Mouse (Mus musculus) neutrophil, adult 5-6 weeks (primary cell): ENCODE data around the gene Mpc1. TPM values are rescaled to one million over a fixed set of nuclear protein-coding genes. Genes with fewer than 3 reads are reported as not detected.
A peak's percentile ranks its signal among the peaks of the same experiment; 100 is the strongest.
"Not testable (repeated sequence)": the region's sequence is repeated elsewhere in the genome, so short reads cannot be mapped to it uniquely, and the experiment has no call there.

ENCODE experiments used
- ATAC-seq: fragments of 151-379, 151-347 bp; 2 replicates; pipeline ENCODE4 v1.8.0; 2017; ENCODE audit warnings: mild to moderate bottlenecking, moderate TSS enrichment; ENCODE audit not compliant: insufficient number of reproducible peaks, poor library complexity, low FRiP score, severe bottlenecking; ENCODE audit errors: extremely low read depth
- total RNA-seq: library from RNA; stranded (forward); fragments of 200-1000 nt; gene quantifications from 2 replicates; pipeline ENCODE4 v1.2.3, GENCODE M21; 2017

Gene Mpc1
- total RNA-seq, 1 experiment from 2014 or later: 123 TPM

DNA sequence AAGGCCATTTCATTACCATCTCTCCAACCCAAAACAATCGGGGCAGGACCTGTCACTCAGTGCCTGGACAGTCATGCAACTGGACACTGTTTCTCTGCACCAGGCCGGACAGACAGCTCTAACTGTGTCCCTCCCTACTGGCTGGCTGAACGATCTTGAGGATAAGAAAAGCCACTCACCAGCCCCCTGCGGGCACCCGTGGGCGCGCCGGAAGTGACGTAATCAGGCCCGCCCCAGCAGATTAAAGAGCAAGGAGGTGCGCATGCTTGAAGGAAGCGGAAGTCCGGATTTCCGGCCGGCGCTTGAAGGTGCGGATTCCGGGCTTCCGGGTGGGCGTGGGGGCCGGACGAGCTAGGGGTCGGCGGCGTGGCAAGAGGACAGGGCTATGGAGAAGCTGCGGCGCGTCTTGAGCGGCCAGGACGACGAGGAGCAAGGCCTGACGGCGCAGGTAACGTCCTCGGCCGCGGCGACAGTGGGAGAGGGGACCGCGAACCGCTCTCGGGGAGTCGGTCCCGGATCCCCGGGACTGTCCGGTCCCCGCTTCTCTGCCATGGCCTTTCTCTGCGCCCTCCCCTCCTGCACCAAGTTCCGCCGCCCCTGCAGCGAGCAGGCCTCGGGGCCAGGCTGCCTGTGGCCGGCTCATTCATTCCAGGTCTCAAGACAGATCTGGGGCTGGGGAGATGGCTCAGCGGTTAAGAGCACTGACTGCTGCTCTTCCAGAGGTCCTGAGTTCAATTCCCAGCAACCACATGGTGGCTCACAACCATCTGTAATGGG, 28.3 kb downstream of the Mpc1 start, which contains the start of gene Sft2d1:
Gene Sft2d1, plus strand, starts transcription at position 265 of the 777 bp plus-strand sequence.
- ATAC-seq: peak; percentile 86

DNA sequence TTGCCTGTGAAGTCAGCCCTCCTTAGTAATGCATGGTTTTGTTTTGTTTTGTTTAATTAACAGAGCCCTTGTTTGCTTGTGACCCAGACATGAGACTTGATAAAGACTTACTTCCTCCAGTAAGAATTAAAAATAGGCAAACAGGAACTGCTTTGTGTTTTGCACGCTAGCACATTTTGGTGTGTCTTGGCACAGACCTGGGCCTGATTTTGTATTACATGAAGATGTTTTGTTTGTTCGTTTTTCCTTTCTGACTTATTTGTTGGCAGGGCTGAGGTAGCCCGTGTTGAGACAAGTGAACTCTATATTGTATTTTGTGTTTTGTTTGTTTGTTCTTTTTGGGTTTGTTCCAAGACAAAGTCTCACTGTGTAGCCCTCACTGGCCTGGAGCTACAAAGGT, 29.0 kb downstream of the Mpc1 start:
- ATAC-seq: no peak

DNA sequence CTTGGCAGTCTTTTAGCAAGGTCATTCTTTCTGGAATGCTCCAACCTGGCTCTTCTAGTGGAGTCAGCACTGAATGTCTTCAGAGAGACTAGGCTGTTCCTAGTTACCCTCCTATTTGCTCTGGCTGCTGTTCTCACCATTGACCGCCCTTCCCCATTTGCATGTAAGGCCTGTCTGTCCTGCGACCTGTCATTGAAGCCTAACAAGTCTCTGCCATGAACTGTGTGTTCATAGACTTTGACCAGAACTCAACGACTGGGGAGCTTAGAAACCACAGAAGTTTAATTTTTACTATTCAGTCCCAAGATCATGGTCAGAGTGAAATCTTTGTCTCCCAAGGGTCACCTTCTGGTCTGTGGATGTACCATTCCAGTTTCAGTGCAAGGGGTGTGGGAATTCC, 31.3 kb downstream of the Mpc1 start:
- no peak for ATAC-seq

DNA sequence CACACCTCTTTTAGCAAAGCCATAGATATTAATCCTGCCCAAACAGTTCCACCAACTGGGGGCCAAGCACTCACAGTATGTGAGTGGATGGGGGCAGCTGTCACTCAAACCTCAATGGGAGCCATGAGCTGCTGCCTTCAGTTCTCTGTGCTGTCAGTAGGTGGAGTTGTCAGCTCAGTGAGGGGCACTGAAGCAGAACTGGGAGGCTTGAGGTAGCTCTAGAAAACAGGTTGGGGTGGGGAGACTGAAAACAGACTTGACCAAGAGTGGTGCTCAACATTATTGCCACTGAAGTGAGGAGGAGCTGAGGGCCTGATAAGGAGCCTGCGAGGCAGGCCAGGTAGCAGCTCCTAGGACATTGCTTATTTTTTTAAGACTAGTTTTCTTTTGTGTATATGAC, 33.5 kb downstream of the Mpc1 start:
- ATAC-seq: peak; percentile 43; the same call in 1 of the 2 replicates

DNA sequence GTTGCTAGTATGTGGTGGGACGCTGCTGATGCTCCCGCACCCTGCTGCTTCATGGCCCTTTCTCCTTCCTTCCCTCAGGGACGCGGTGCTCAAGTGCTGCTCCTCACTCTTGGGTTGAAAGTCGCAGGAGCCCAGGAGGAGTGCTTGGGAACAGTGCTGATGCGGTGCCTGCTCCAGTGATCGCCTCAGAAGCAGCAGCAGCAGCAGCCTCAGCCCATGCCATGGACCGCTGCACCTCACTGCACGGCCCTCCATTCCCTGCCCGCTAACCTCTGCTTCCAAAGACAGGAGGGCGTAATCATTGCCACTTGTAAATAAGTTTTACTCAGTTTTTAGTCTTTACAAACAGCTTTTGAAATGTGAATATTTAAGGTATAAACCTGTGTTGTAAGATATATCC, 44.2 kb downstream of the Mpc1 start:
- not testable (repeated sequence) for ATAC-seq

DNA sequence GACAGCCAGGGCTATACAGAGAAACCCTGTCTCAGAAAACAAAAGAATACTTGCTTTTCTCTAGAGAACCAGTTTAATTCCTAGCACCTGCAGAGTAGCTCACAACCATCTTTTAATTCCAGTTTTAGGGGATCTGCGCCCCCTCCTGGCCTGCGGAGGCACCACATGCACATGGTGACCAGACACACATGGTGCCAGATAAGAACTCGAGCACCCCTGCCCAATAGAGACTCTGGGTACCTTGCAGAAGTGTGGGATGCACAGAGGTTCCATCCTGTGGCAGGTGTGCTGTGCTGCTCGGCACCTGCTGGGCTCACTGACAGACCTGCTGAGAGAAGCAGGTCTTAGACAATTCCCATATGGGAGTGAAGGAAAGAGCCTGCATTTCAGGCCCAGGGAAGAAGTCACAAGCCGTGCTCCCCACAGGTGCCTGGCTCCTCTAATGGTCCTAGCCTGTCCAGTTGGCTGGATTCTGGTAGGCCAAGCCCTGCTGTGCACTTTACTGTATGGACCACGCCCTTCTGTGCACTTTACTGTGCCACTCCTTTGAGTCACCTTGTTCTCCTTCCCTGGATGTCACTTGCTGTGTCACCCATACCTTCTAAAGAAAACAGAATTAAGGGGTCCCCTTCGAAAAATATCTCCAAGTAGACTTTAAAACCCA, 45.9 kb downstream of the Mpc1 start:
- no peak for ATAC-seq

DNA sequence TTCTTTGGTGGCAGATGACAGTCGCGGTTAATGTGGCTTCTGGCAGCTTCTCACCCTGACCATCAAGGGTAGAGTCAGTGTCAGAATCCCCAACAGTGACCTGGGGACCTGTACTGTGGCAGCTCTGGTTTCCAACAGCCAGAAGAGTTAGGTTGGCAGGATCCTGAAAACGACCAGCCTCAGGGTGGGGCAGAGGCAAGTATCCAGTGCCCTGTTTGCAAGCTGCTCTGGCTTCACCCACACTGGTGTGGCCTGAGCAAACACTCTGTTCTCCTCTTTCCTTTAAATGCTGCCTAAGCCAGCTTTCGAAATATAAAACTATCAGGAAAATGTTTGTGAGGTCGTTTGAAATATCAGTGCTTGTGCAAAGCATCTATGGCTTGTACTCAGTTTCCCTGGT, 47.9 kb downstream of the Mpc1 start:
- ATAC-seq: no peak

DNA sequence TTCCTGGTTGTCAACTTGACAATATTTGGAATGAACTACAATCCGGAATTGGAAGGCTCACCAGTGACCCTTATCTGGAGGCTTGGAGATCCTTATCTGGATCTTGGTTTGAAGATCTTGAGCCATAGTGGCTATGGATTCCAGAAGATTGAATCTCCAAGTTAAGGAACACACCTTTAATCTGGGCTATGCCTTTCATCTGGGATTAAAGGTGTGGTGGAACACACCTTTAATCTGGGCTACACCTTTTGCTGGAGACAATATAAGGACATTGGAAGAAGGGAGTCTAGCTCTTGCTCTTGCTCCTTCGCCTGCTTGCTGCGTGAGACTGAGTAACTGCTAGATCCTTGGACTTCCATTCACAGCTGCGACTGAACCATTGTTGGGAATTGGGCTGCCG, 54.5 kb downstream of the Mpc1 start, which contains the start of gene Prr18:
Gene Prr18, plus strand, starts transcription at position 301 of the 400 bp plus-strand sequence.
- not testable (repeated sequence) for ATAC-seq

DNA sequence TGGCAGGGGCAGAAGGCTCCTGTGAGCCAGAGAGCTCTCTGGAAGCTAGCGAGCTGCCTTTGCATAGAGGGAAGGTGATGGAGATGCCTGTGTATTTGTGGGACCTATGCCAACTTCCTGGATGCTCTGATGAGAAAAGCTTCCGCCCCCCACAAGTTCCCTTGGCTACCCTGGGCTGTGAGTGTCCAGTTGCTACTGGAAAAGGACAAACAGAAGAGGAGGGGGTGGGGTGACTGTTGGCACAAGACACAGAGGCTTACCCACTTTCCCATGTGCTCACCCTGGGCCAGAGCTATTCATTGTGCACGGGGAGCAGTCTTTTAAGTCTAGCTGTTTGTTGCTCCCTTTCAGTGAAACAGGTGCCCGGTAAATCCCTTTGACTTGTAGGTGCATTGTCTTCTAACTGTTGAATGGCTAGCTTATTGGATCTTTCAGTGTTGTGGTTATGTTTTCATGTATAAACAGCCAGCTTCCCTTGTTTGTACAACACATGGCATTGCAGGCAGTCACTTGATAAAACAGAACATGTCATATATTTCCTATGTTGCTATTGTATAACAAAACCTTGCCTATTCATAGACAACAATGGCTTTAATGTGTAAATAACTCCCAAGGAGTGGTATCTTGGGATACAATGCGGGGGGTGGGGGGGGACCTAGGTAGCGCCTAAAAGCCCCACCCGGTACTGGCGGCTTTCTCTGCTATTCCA, 57.1 kb downstream of the Mpc1 start:
- ATAC-seq: no peak

DNA sequence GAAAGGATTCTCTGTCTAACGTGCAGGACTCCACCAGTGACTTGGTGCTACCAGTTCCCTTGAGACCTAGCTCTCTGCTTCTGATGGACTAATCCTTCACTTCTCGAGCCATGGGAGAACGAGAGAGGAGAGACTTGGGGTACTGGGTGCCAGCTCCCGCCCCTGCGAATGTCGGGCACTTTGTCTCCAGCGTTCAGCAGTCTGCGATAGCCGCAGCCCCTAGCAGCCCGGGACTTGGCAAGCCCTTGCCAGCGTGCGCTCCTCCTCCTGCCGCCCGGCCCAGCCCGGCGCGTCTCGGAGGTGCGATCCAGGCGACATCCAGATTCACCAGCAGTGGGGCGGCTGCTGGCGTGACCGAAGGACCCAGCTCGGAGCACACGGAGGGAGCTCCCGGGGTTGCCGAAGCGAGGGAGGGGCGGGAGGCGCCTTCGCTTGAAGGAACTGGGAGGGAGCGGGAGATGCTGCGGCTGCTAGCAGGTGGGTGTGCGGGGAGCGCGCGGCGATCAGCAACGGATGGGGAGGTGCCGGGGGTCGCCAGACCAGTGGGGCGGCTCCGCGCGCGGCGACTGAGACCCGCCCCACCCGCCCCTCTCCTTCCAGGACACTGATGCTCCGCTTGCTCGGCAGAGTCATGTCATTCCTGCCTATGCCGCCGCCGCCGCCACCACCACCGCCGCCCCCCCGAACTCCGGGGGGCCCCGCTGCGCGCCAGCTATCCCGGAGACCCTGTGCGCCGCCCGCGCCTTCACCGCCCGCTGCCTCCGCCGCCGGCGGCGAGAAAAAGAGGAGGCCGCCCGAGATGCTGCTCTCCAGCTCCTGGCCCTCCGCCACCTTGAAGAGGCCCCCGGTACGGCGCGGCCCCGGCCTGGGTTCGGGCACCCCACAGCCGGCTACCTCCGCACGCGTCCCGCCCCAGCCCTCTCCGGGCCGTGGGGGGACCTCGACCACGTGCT, 58.0 kb downstream of the Mpc1 start:
- no peak for ATAC-seq

DNA sequence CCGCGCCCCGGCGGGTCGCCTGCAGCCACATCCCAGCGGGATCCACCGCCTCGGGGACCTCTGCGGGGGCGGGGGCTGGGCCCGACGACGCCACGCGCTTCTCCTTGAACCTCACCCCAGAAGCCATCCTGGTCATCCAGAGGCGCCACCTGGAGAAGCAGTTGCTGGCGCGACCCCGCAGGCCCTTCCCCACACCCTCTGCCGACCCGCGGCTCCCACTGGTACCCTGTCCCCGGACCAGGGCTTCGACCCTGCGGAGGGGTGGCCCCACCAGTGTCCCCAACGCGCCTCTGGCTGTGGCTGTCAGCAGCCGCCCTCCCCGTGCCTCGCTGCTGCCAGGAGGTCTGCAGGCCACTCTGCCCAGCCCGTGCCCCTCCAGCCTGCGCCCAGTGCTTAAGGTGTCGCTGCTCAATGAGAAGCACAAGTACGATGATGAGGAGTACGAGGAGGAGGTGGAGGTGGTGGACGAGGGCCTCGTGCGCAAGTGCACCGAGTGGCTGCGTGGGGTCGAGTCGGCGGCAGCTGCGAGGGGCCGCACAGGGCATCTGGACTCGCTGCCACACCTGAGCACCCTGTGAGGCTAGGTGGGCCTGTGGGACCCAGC, 58.8 kb downstream of the Mpc1 start:
- ATAC-seq: no peak

DNA sequence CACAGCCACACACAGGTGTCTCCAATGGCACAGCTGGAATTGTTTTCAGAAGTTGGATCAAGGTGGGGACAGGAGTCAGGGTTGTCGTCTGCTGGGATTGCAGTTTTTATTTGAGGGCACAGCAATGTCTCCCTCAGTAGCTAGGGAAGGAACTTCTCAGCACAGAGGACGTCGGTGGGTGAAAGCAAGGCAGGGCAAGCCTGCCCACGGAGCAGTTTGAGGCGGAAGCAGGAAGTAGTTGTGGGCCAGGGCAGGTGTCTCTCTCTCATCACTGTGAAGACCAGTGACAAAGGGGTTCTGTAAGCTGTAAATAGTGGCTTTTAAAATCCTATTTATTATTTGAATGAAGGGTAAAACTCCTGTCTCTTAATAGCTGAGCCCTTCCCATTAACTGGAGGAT, 60.0 kb downstream of the Mpc1 start:
- 0 out of 2 replicates have a peak, but pooled peaks have one; percentile 22 for ATAC-seq

DNA sequence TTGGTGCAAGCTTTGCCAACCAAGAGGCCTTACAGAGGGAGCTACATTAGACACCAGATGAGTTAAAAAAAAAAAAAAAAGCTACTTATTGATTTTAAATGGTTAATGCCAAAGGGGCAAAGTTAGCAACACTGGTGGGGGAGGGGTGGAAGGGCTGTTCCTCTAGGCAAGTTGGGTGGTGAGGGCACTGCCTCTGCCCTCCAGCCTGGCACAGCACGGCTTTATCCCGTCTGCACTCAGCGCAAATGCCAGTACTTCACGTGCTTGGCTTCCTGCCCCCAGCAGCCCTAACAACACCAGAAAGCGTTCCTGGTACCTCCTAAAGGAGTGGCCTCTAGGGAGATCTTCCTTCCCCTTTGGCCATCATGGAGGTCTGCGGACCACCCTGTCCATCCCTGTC, 60.7 kb downstream of the Mpc1 start:
- ATAC-seq: no peak

Other genes starting within 250 kb of the Mpc1 start
- 3.6 and 6.1 TPM in 2 replicates for gene Gm49673, start 135.1 kb upstream of the Mpc1 start, total RNA-seq
- 17.9 and 20.8 TPM in 2 replicates for gene Rnaset2a, start 134.8 kb upstream of the Mpc1 start, total RNA-seq
- gene Fgfr1op, start 117.4 kb upstream of the Mpc1 start, total RNA-seq: 69.4 and 71.3 TPM in 2 replicates
- 73.4 and 82.4 TPM in 2 replicates for gene Ccr6, start 46.9 kb upstream of the Mpc1 start, total RNA-seq
- 48.1 and 73.9 TPM in 2 replicates for gene Sft2d1, start 28.2 kb downstream of the Mpc1 start, total RNA-seq
- 0.98 and 1.5 TPM in 2 replicates for gene Prr18, start 54.6 kb downstream of the Mpc1 start, total RNA-seq
- not detected in 2 replicates for gene T2, start 73.1 kb downstream of the Mpc1 start, total RNA-seq
- gene T, start 151.5 kb downstream of the Mpc1 start, total RNA-seq: not detected in 2 replicates
- gene Pde10a, start 242.5 kb downstream of the Mpc1 start, total RNA-seq: 0.61 TPM in 1 of 2 replicates, not detected in the other